Mouse (Mus musculus): ENCODE data around the gene Spata48.
A peak's percentile ranks its signal among the peaks of the same experiment; 100 is the strongest.

Spata48 gene

DNA sequence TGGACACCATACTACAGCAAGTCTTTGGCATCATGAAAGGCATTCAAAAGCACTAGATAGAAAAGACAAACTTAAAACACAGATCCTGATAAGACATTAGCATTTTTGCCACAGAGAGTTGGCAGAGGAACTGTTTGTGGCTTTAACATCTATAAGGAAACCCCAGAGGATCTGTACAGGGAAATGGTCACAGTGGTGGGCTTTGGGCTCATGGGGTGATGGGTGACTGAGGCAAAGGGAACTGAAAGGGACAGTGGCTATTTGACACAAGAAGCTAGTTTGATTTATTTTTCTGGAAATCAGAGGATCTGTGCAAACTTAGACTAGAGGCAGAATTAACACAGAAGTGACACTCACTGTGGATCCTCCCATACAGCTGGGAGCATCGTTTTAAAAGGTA, 74.4 kb downstream of the Spata48 start:
- DNase-seq (ENCODE audit: low spot score in 2 of 2) = no peak

DNA sequence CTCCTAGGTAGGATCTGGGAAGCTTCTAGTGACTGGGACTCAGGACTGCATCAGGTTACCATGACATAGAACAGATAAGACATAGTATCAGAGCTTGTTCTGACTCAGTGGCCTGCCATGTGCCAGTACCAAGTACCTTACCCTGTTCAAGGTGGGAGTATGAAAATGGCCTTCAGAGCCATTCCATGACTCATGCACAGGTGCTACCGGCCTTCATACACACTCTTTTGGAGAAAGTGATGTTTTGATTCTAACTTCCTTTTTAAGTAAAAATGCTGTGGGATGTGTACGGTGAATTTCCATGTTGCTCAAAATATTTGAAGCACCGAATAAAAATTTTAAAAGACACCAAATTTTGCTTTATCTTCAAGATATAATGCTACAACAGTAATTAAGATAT, 84.1 kb downstream of the Spata48 start:
- DNase-seq (ENCODE audit: low spot score in 2 of 2) = no peak

DNA sequence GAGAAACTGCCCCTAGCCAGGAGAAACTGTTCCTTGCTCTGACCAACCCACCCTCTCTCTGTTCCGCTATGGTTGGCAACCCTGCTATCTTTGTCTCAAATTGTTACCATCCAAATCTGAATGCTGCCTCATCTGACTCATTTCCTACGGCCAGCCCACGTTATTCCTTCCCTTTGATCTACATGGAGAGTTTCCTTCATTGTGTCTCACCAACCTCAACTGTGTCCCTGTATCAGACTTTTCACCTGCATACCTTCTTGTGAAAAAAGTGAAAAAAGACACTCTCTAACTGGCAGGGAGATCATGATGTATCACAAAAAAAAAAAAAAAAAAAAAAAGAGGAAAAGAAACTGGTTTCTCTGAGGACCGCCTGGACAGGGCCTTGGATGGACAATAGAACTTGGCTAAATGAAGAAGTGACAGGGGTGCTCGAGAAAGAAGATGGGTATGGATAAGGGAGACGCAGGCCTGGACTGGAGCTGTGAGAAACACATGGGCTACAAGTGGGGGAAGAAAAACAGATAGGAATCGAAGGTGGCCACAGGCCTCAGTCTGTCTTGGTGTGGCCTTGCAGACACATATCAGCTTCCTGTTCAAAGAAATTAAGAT, 85.1 kb downstream of the Spata48 start:
- no peak for DNase-seq (ENCODE audit: low spot score in 2 of 2)

DNA sequence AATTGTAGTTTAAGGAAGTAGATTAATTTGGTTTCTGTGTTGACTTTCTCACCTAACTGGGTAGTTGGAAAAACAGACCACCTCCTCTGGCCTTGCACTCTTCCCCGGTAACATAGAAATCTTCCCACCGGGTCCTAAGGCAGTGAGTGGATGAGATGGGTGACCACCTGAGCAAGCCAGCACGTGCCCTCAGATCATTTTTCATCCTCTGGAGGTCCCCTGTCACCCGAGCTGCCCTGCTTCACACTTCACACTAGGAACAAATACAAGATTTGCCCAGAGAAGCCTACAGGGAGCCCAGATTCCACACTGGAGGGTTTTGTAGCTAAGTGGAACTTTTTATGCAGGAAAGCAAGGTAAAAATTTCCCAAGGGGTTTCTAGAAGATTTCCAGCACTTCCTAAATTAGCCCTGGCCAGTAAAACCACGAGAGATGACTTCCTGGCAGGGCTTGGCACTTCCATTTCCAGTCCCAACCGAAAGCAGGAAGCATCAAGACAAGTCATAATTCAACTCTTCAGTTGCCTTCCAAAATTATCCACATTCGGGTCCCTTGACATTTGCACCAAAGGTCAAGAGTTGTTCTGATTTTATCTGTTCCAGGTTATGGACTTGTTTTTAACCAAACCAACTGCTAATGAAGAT, 85.8 kb downstream of the Spata48 start:
- no peak for DNase-seq (ENCODE audit: low spot score in 2 of 2)

DNA sequence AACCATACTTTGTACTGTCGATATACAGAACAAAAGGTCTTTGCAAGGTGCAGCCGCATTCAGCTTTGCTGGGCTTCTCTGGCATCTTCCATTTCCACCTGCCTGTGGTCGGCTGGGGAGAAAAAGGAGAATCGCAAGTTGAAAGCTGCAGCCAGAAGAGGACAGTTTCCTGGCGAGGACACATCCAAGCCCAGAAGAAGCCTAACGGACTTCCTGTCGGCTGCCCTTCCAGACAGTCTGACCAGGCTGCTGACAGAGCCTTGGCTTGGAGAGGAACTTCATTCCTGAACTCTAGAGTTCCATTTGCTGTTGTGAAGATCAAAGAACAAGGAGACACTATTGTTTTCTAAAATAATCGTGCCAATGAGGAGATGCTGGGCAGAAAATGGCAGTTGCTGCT, 93.7 kb downstream of the Spata48 start:
- no peak for DNase-seq (ENCODE audit: low spot score in 2 of 2)

DNA sequence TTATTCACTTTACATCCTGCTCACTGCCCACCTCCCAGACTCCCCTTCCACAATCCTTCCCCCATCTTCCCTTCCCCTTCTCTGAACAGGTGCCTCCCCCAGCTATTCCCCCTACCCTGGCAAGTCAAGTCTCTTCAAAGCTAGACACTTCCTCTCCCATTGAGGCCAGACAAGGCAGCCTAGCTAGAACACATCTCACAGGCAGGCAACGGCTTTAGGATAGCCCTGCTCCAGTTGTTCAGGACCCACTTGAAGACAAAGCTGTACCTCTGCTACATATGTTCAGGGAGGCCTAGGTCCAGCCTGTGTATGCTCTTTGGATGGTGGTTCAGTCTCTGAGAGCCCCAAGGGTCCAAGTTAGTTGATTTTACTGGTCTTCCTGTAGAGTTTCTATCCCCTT, 94.3 kb downstream of the Spata48 start:
- no peak for DNase-seq (ENCODE audit: low spot score in 2 of 2)

DNA sequence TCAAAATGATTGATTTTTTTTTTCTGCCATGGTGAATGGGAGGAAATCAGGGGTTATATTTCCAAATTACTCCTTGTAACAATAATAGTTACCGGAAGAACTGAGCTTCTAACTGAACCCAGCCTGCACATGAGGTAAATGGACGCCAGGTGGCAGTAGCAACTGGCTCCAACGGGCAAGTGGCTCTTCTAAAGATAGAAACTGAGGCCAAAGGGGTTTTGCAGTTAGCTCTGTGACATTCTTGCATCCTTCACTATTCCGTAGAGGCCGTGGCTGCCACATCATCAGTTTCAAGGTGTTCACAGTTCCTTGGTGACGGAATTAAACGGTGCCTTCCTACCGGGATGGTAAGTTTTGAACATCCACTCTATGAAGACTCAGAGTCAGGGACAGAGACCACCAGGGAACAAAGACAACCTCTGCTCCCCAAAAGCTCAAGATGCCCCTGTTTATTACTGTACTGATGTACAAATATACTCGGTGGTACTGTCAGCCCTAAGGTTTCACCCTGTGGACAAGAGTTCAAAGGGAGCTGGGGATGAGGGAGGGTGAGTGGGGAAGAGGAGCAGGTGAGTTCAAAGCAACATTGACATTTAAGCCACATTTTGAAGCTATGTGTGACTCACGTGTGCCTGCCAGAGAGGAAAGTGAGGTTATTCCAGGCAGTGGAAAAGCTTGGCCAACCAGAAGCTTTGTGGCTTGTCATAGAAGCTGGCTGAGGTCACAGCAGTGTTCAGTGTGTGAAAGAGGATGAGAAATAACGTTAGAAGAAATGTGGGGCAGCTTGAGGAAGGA, 95.5 kb downstream of the Spata48 start:
- DNase-seq (ENCODE audit: low spot score in 2 of 2) = peak; percentile 69 to 80

DNA sequence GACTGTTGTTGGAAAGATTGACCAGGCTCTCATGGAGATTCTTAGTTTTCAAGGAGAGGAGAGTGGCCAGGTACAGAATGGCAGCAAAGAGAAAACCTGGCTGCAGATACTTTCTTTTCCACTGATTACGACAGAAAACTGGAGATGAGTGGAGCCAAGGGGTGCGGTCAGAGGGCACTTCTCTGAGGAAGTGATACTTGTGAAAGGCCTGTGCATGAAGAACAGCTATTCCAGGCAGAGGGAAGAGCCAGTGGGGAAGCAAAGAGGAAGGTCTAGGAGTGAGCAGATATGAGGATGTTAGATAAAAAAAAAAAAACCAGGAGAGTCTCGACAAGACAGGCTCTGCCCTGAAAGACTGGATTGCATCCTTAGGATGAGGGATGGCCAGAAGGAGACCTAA, 96.8 kb downstream of the Spata48 start:
- DNase-seq (ENCODE audit: low spot score in 2 of 2) = no peak

DNA sequence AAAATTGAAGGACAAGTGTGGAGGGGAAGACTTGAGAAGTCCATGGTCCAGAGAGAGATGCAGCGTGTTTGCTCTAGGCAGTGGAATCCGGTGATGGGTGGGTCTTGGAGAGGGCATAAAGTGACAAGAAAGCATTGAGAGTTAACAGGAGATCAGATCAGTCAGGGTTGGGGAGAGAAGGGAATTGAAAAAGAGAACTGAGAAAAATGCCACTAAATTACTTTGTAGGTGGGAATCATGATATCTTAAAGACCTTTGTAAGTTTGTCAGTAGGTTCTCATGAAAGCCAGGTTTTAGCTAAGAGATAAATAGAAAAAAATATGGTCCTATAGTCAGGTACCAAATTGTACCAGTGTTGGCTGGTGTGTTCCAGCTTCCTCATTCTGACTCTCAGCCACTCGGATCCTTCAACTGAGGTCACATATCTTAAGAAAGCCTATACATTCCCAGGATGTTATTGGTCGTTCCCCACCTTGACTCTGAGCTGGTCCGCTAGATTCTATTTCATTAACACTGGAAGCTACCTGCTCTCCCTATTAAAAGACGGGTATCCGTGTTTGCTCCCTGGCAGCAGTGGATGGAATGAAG, 97.3 kb downstream of the Spata48 start:
- DNase-seq (ENCODE audit: low spot score in 2 of 2) = no peak

DNA sequence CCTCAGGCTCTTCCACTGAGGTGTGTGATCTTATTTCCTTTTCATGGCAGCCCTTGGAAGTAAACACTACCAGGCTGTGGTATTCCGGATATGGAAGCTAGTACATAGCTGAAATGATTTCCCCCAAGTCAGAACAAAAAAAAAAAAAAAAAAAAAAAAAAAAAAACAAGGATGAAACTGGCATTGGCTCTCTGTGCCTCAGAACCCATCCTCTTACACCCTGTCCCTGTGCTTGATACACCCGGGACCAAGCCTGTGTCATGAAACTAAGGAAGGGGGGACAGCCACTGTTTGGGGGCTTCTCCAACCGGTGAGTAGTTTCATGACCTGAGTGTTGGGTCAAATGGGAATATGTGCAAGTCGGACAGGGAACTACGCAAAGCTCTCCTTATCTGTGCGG, 99.2 kb downstream of the Spata48 start:
- DNase-seq (ENCODE audit: low spot score in 2 of 2) = no peak

DNA sequence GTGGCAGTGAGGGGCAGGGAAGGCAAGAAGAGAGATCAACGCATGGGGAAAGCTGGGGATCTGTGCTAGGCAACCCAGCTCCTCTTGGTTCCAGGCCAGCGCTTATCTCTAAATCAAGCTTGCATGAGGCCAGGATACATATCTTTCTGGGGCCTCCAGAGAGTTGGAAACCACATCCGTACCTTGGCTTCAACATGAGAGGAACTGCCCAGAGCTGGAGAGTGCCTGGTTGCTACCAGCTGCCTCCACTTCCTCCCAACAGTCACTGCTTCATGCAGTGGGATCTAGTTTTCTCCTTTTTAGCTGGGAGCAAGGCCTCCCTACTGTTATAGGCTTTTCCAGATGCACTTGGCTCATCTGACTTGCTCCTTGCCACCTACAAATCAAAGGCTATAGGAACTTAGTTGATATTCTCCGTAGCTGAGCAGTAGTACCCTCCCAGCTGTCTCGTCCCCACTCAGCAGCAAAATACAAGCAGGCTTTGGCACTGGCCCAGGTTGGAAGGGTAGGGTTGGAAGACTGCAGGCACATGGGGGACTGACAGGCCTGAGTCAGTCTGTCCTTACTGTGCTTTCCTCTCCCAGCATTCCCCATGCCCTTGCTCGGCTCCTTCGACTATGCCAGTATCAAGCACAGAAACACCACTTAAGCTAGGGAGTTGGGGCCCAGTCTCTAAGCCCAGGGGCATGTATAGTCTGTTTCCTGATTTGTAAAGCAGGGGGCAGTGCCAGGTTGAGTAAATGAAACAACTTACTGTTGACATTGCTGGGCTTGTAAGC, 102.6 kb downstream of the Spata48 start:
- no peak for DNase-seq (ENCODE audit: low spot score in 2 of 2)

Data from spleen, postnatal 14 days (tissue).